ENCODE assay signal across 8 mouse cellular contexts in the genomic region with DNA sequence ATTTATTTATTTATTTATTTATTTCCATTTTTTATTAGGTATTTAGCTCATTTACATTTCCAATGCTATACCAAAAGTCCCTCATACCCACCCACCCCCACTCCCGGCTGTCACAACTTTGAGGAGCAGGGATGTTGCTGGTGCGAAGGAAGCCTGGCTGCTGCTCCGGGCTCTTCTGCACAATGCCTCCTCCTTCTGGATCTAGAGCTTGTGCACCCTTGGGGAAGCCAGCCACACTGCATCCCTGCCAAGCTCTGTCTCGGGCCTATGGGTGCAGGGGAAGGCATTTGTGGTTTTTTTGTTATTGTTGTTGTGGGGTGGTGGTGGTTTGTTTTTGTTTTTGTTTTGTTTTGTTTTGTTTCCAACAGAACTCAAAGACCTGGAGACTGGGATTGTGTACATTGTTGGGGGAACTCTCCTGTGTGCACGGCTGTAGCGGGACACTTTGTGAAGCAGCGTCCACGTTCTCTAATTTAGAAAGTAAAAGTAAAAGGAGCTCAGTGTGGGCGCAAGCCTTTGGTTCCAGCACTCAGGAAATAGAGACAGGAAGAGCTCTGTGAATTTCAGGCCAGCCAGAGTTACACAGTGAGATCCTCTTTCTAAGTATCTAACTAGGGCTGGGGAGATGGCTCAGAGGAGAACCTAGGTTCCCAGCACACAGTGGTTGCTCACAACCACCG. TPM values are rescaled to one million over a fixed set of nuclear protein-coding genes. Genes with fewer than 3 reads are reported as not detected.
A peak's percentile ranks its signal among the peaks of the same experiment; 100 is the strongest.
DNase-seq lines count a peak whose midpoint lies in the region; ATAC-seq lines count a peak whose summit lies in the region.

No protein-coding gene starts in this region.

- DNase-seq in heart, adult 11 months, result peak; percentile 96
- DNase-seq in heart, postnatal 25 days (ENCODE audit: low spot score), result no peak
- no peak for DNase-seq in embryonic facial prominence, embryonic 11.5 days (ENCODE audit: low spot score)
- peak; percentile 29 to 34 for DNase-seq in heart, postnatal 14 days
- no peak for DNase-seq in left cerebral cortex, postnatal 14 days (ENCODE audit: low spot score in 2 of 2)
- no peak for DNase-seq in cerebellum, adult 11-12 months

- no peak overlapping the region for H3K4me2 ChIP-seq in embryonic facial prominence, embryonic 11.5 days (ENCODE audit: low read depth, low read length)
- peak overlapping the region; percentile 49 for H3K4me2 ChIP-seq in limb, embryonic 13.5 days (replicated peaks)
- H3K4me2 ChIP-seq in midbrain, embryonic 13.5 days (replicated peaks), result peak overlapping the region; percentile 15; the same call in 1 of the 2 replicates

- no peak overlapping the region for H3K4me3 ChIP-seq in embryonic facial prominence, embryonic 11.5 days (ENCODE audit: low read depth, low read length)
- no peak overlapping the region for H3K4me3 ChIP-seq in limb, embryonic 13.5 days
- no peak overlapping the region for H3K4me3 ChIP-seq in midbrain, embryonic 13.5 days (replicated peaks)

- no peaks in the 10 kb centered on the region; the same call in 1 of the 2 replicates for H3K4me1 ChIP-seq in embryonic facial prominence, embryonic 11.5 days (ENCODE audit: control insufficient read depth, insufficient read depth, low read length)
- H3K4me1 ChIP-seq in limb, embryonic 13.5 days, result 0 out of 2 replicates have a peak, but pooled peaks cover 3% of the 10 kb centered on the region
- peaks cover 9% of the 10 kb centered on the region for H3K4me1 ChIP-seq in midbrain, embryonic 13.5 days (replicated peaks)

- no peak overlapping the region for H3K27ac ChIP-seq in embryonic facial prominence, embryonic 11.5 days (replicated peaks; ENCODE audit: low read depth, low read length)
- H3K27ac ChIP-seq in limb, embryonic 13.5 days, result no peak overlapping the region; the same call in 1 of the 2 replicates
- no peak overlapping the region for H3K27ac ChIP-seq in midbrain, embryonic 13.5 days

- intact Hi-C loops in heart, postnatal 25 days (cut with DNase I), result loop anchor here (2.0 kb wide), 1 partner anchor 370 kb away; the partner anchor contains the start of gene Myo7a
- intact Hi-C loops in heart, postnatal 14 days (cut with DNase I), result loop anchor here (5.0 to 10.0 kb wide), 2 partner anchors 99 to 336 kb away; no protein-coding TSS in a partner anchor
- intact Hi-C loops in left cerebral cortex, postnatal 14 days (cut with DNase I), result loop anchor here (5.0 kb wide), 2 partner anchors 94 to 369 kb away; partner anchors contain the start of gene Myo7a

- H3K9ac ChIP-seq in embryonic facial prominence, embryonic 11.5 days (replicated peaks; ENCODE audit: low read length), result peak overlapping the region; percentile 9; the same call in 1 of the 2 replicates
- no peak overlapping the region for H3K9ac ChIP-seq in limb, embryonic 13.5 days
- no peak overlapping the region for H3K9ac ChIP-seq in midbrain, embryonic 13.5 days (replicated peaks)

- no peaks in the 10 kb centered on the region for H3K36me3 ChIP-seq in embryonic facial prominence, embryonic 11.5 days (replicated peaks; ENCODE audit: control insufficient read depth, insufficient read depth, low read depth, low read length)
- H3K36me3 ChIP-seq in limb, embryonic 13.5 days, result no peaks in the 10 kb centered on the region
- H3K36me3 ChIP-seq in midbrain, embryonic 13.5 days, result no peaks in the 10 kb centered on the region

- 65% methylated on average over 10 of the region's 10 CpGs for WGBS in embryonic facial prominence, embryonic 11.5 days
- 63% methylated on average over 10 of the region's 10 CpGs for WGBS in limb, embryonic 13.5 days
- 57% methylated on average over 10 of the region's 10 CpGs for WGBS in midbrain, embryonic 13.5 days

- H3K9me3 ChIP-seq in embryonic facial prominence, embryonic 11.5 days (replicated peaks; ENCODE audit: control insufficient read depth, low read length), result no peaks in the 10 kb centered on the region
- no peaks in the 10 kb centered on the region for H3K9me3 ChIP-seq in limb, embryonic 13.5 days
- no peaks in the 10 kb centered on the region for H3K9me3 ChIP-seq in midbrain, embryonic 13.5 days

- no peaks in the 10 kb centered on the region for H3K27me3 ChIP-seq in embryonic facial prominence, embryonic 11.5 days (ENCODE audit: control insufficient read depth, insufficient read depth, low read length)
- H3K27me3 ChIP-seq in limb, embryonic 13.5 days, result no peaks in the 10 kb centered on the region
- no peaks in the 10 kb centered on the region; the same call in 1 of the 2 replicates for H3K27me3 ChIP-seq in midbrain, embryonic 13.5 days

- no peak for ATAC-seq in embryonic facial prominence, embryonic 11.5 days (replicated peaks; ENCODE audit: insufficient number of reproducible peaks, low FRiP score, low TSS enrichment, low read depth)
- no peak; the same call in 1 of the 2 replicates for ATAC-seq in limb, embryonic 13.5 days (ENCODE audit: low FRiP score, low read depth)
- 0 out of 2 replicates have a peak, but pooled peaks have one; percentile 31 for ATAC-seq in midbrain, embryonic 13.5 days

RNA-seq across cellular contexts. Expression of gene Aqp11, which starts 10.6 kb away (rescaled TPM):
- 1 to 10 TPM; 1.6 to 1.9 TPM for total RNA-seq in heart, postnatal 25 days (2021)
- polyA plus RNA-seq in embryonic facial prominence, embryonic 11.5 days (2014; fragmentation: Nextera tagmentation; extraction: Ambion mirVana), result 3.1 and 3.7 TPM in 2 replicates
- 1 to 10 TPM; 3.5 to 7.9 TPM for total RNA-seq in heart, postnatal 14 days (2021)
- 2.7 and 3.8 TPM in 2 replicates for polyA plus RNA-seq in limb, embryonic 13.5 days (2015; fragmentation: Nextera tagmentation; extraction: Ambion mirVana)
- polyA plus RNA-seq in midbrain, embryonic 13.5 days (2015; fragmentation: Nextera tagmentation; extraction: Ambion mirVana), result 9.7 and 10.8 TPM in 2 replicates
- total RNA-seq in left cerebral cortex, postnatal 14 days (2021), result 10 to 100 TPM; 22.9 to 23.6 TPM

RNA-seq across cellular contexts. Expression of gene Pak1, which starts 39.7 kb away (rescaled TPM):
- 1 to 10 TPM; 1.2 to 1.3 TPM for total RNA-seq in heart, postnatal 25 days (2021)
- polyA plus RNA-seq in embryonic facial prominence, embryonic 11.5 days (2014; fragmentation: Nextera tagmentation; extraction: Ambion mirVana), result 47.7 and 51.4 TPM in 2 replicates
- total RNA-seq in heart, postnatal 14 days (2021), result 1 to 10 TPM; 1.5 to 2.0 TPM
- polyA plus RNA-seq in limb, embryonic 13.5 days (2015; fragmentation: Nextera tagmentation; extraction: Ambion mirVana), result 22.5 and 22.8 TPM in 2 replicates
- polyA plus RNA-seq in midbrain, embryonic 13.5 days (2015; fragmentation: Nextera tagmentation; extraction: Ambion mirVana), result 145 and 152 TPM in 2 replicates
- 100 to 1,000 TPM; 272 to 273 TPM for total RNA-seq in left cerebral cortex, postnatal 14 days (2021)

RNA-seq across cellular contexts. Expression of gene Clns1a, which starts 52.2 kb away (rescaled TPM):
- 10 to 100 TPM; 29.5 to 31.5 TPM for total RNA-seq in heart, postnatal 25 days (2021)
- 293 and 295 TPM in 2 replicates for polyA plus RNA-seq in embryonic facial prominence, embryonic 11.5 days (2014; fragmentation: Nextera tagmentation; extraction: Ambion mirVana)
- 10 to 100 TPM; 29.5 to 31.1 TPM for total RNA-seq in heart, postnatal 14 days (2021)
- 229 and 230 TPM in 2 replicates for polyA plus RNA-seq in limb, embryonic 13.5 days (2015; fragmentation: Nextera tagmentation; extraction: Ambion mirVana)
- 194 and 201 TPM in 2 replicates for polyA plus RNA-seq in midbrain, embryonic 13.5 days (2015; fragmentation: Nextera tagmentation; extraction: Ambion mirVana)
- total RNA-seq in left cerebral cortex, postnatal 14 days (2021), result 10 to 100 TPM; 73.5 to 77.2 TPM

Comparison
In these comparisons a context has a peak if more than half of its experiments do, and no peak if none do; other contexts are left out.
1. DNase-seq: peak in heart, adult 11 months (single experiment) and heart, postnatal 14 days (2 of 2); none in heart, postnatal 25 days (single experiment), embryonic facial prominence, embryonic 11.5 days (single experiment), left cerebral cortex, postnatal 14 days (0 of 2) and cerebellum, adult 11-12 months (single experiment).
2. RNA of gene Pak1, which starts 39.7 kb away (total RNA-seq): 272 to 273 TPM in left cerebral cortex, postnatal 14 days; 1.5 to 2.0 TPM in heart, postnatal 14 days and 1.2 to 1.3 TPM in heart, postnatal 25 days; every median in the first group is over 10 times any median in the second.